Mouse (Mus musculus): ENCODE measurements around the gene Defa35.
"Not testable (repeated sequence)": the region's sequence is repeated elsewhere in the genome, so short reads cannot be mapped to it uniquely, and the experiment has no call there.

The Defa35 gene

GRCm38 (mm10) chr8:21064738-21065137, at the start of gene Defa35:
Gene Defa35, plus strand, starts transcription at chr8:21065038.
- not testable (repeated sequence) for DNase-seq (ENCODE audit: low spot score in 2 of 2)

- not testable (repeated sequence) for DNase-seq (ENCODE audit: low spot score in 2 of 2)
Measured at GRCm38 (mm10) chr8:21025245-21025644, 39.6 kb upstream of the Defa35 start, which contains the start of gene Defa21. Gene Defa21, plus strand, starts transcription at chr8:21025545.

- DNase-seq (ENCODE audit: low spot score in 2 of 2): not testable (repeated sequence)
Measured at GRCm38 (mm10) chr8:21054747-21055146, 10.1 kb upstream of the Defa35 start, which contains the start of gene Defa23. Gene Defa23, plus strand, starts transcription at chr8:21055047.

GRCm38 (mm10) chr8:21084142-21084541, 19.3 kb downstream of the Defa35 start, which contains the start of gene Defa25:
Gene Defa25, plus strand, starts transcription at chr8:21084442.
- DNase-seq (ENCODE audit: low spot score in 2 of 2): not testable (repeated sequence)

GRCm38 (mm10) chr8:21093106-21093505, 28.3 kb downstream of the Defa35 start:
- DNase-seq (ENCODE audit: low spot score in 2 of 2): no peak

GRCm38 (mm10) chr8:21095950-21096349, 31.1 kb downstream of the Defa35 start, which contains the start of gene Gm14851:
Gene Gm14851, minus strand, starts transcription at chr8:21096050.
- DNase-seq (ENCODE audit: low spot score in 2 of 2): not testable (repeated sequence)

Measured in cerebellum, postnatal 4 days (tissue).